13 mouse cellular contexts compared by ENCODE assay signal in genomic region chr8:11042872-11043587, GRCm38 (mm10). TPM values are rescaled to one million over a fixed set of nuclear protein-coding genes. Genes with fewer than 3 reads are reported as not detected.
A peak's percentile ranks its signal among the peaks of the same experiment; 100 is the strongest.
DNase-seq lines count a peak whose midpoint lies in the region; ATAC-seq and TF ChIP-seq lines count a peak whose summit lies in the region.
"Had no signal": no experiment of that assay in that cellular context is flagged by ENCODE, and none has a peak within 500 bp of the region (broad histone marks: within the 10 kb centered on the region; RNA-seq: fewer than 3 reads in every experiment).

No protein-coding gene starts in this region.

- H3K27ac ChIP-seq in gastrocnemius, adult 2 months, result peak overlapping the region; percentile 68
- H3K27ac ChIP-seq in hindbrain, embryonic 12.5 days, result peak overlapping the region; percentile 40; the same call in 1 of the 2 replicates
- H3K27ac ChIP-seq in liver, embryonic 16.5 days (ENCODE audit: low read length), result no peak overlapping the region
- H3K27ac ChIP-seq in thymus, adult 2 months (ENCODE audit: control insufficient read depth, insufficient read depth, low read length), result no peak overlapping the region

- TF ChIP-seq CTCF in gastrocnemius, adult 2 months (IDR thresholded peaks at IDR 0.05), result no peak
- TF ChIP-seq CTCF in thymus, adult 2 months (IDR thresholded peaks at IDR 0.05; ENCODE audit: borderline replicate concordance, control insufficient read depth, extremely low read depth, insufficient read depth, low read length, poor library complexity), result no peak

- H3K27me3 ChIP-seq in megakaryocyte, embryonic 14.5 days (replicated peaks), result no peaks in the 10 kb centered on the region
- H3K27me3 ChIP-seq in hindbrain, embryonic 12.5 days, result no peaks in the 10 kb centered on the region
- H3K27me3 ChIP-seq in liver, embryonic 16.5 days (ENCODE audit: control insufficient read depth, insufficient read depth, low read depth, low read length), result no peaks in the 10 kb centered on the region
- no peaks in the 10 kb centered on the region for H3K27me3 ChIP-seq in thymus, adult 2 months (ENCODE audit: control insufficient read depth, insufficient read depth, low read length)
- H3K27me3 ChIP-seq: Patski had no signal

- no peak overlapping the region for H3K4me3 ChIP-seq in gastrocnemius, adult 2 months
- peak overlapping the region; percentile 34 for H3K4me3 ChIP-seq in megakaryocyte, embryonic 14.5 days (replicated peaks)
- H3K4me3 ChIP-seq in hindbrain, embryonic 12.5 days, result no peak overlapping the region
- H3K4me3 ChIP-seq in liver, embryonic 16.5 days (ENCODE audit: low read depth, low read length), result no peak overlapping the region
- H3K4me3 ChIP-seq in thymus, adult 2 months (ENCODE audit: control insufficient read depth, insufficient read depth, low read length), result no peak overlapping the region

- no peak for TF ChIP-seq POLR2A in thymus, adult 2 months (IDR thresholded peaks at IDR 0.05; ENCODE audit: control insufficient read depth, extremely low read depth, insufficient read depth, low read length, poor library complexity)

- 64% methylated on average over 9 of the region's 9 CpGs for WGBS in hindbrain, embryonic 12.5 days
- 65% methylated on average over 9 of the region's 9 CpGs for WGBS in liver, embryonic 16.5 days (ENCODE audit: insufficient replicate concordance)
- WGBS in thymus, adult 2 months, result 95% methylated on average over 9 of the region's 9 CpGs

- peaks cover 3% of the 10 kb centered on the region for H3K36me3 ChIP-seq in megakaryocyte, embryonic 14.5 days (replicated peaks; ENCODE audit: low read length)
- no peaks in the 10 kb centered on the region for H3K36me3 ChIP-seq in hindbrain, embryonic 12.5 days
- no peaks in the 10 kb centered on the region for H3K36me3 ChIP-seq in liver, embryonic 16.5 days (ENCODE audit: control insufficient read depth, insufficient read depth)
- no peaks in the 10 kb centered on the region for H3K36me3 ChIP-seq in thymus, adult 2 months (ENCODE audit: control insufficient read depth, insufficient read depth, low read length)

- H3K9me3 ChIP-seq in megakaryocyte, embryonic 14.5 days, result no peaks in the 10 kb centered on the region
- no peaks in the 10 kb centered on the region for H3K9me3 ChIP-seq in hindbrain, embryonic 12.5 days (replicated peaks)
- H3K9me3 ChIP-seq in liver, embryonic 16.5 days (replicated peaks; ENCODE audit: control insufficient read depth, low read length), result no peaks in the 10 kb centered on the region

- no peak for DNase-seq in gastrocnemius, adult 2 months
- no peak for DNase-seq in gastrocnemius, adult 18-20 months (ENCODE audit: low spot score)
- DNase-seq in thymus, adult 18-20 months, result no peak
- DNase-seq in thymus, adult 2 months, result no peak
- DNase-seq: cerebellum, adult 2 months; kidney, postnatal 14 days had no signal

- no peak overlapping the region for H3K4me2 ChIP-seq in hindbrain, embryonic 12.5 days (replicated peaks)
- no peak overlapping the region for H3K4me2 ChIP-seq in liver, embryonic 16.5 days (ENCODE audit: low read depth, low read length)

- no peak for ATAC-seq in megakaryocyte, adult 5-6 weeks (ENCODE audit: poor library complexity, severe bottlenecking)
- peak; percentile 79 for ATAC-seq in hindbrain, embryonic 12.5 days (ENCODE audit: low FRiP score)
- peak; percentile 55; the same call in 1 of the 2 replicates for ATAC-seq in liver, embryonic 16.5 days (ENCODE audit: low read depth)
- ATAC-seq: intestine, postnatal 0 days; lung, postnatal 0 days; Patski had no signal

- intact Hi-C loops in gastrocnemius, adult 2 months (cut with DNase I), result loop anchor here (5.0 kb wide), 1 partner anchor 104 kb away; no protein-coding TSS in a partner anchor

- peaks cover 100% of the 10 kb centered on the region for H3K4me1 ChIP-seq in megakaryocyte, embryonic 14.5 days
- H3K4me1 ChIP-seq in hindbrain, embryonic 12.5 days, result peaks cover 15% of the 10 kb centered on the region
- peaks cover 4% of the 10 kb centered on the region for H3K4me1 ChIP-seq in liver, embryonic 16.5 days (ENCODE audit: control insufficient read depth, low read depth, low read length)
- H3K4me1 ChIP-seq in thymus, adult 2 months (replicated peaks; ENCODE audit: control insufficient read depth, insufficient read depth, low read length), result no peaks in the 10 kb centered on the region

- H3K9ac ChIP-seq in hindbrain, embryonic 12.5 days, result no peak overlapping the region
- H3K9ac ChIP-seq in liver, embryonic 16.5 days (ENCODE audit: low read depth, low read length), result no peak overlapping the region

RNA-seq across cellular contexts. Expression of gene Irs2, which starts 34.8 kb away (rescaled TPM):
- 10 to 100 TPM; 28.2 to 44.8 TPM for total RNA-seq in gastrocnemius, adult 2 months (2021)
- 10 to 100 TPM; 17.4 to 73.1 TPM for total RNA-seq in gastrocnemius, adult 18-20 months (2021)
- polyA plus RNA-seq in megakaryocyte, embryonic 14.5 days (2012; ENCODE audit: insufficient read depth, low replicate concordance), result 77.5 and 176 TPM in 2 replicates
- 12.3 and 12.5 TPM in 2 replicates for total RNA-seq in megakaryocyte, adult 5-6 weeks (2015)
- total RNA-seq in megakaryocyte, adult 5-6 weeks (2017), result 7.6 and 10.9 TPM in 2 replicates
- polyA plus RNA-seq in hindbrain, embryonic 12.5 days (2016; fragmentation: Nextera tagmentation; extraction: Ambion mirVana), result 9.8 and 10.4 TPM in 2 replicates
- polyA plus RNA-seq in liver, embryonic 16.5 days (2015; fragmentation: Nextera tagmentation; extraction: Ambion mirVana), result 3.0 and 3.2 TPM in 2 replicates
- 17.1 and 20.4 TPM in 2 replicates for polyA plus RNA-seq in thymus, adult 2 months (2012; rRNA removed)

Comparison
In these comparisons a context has a peak if more than half of its experiments do, and no peak if none do; other contexts are left out.
1. H3K27ac ChIP-seq: peak in gastrocnemius, adult 2 months (single experiment) and hindbrain, embryonic 12.5 days (single experiment); none in liver, embryonic 16.5 days (single experiment) and thymus, adult 2 months (single experiment).